Mouse (Mus musculus): Measurements from ENCODE around the gene Amph. TPM values are rescaled to one million over a fixed set of nuclear protein-coding genes. Genes with fewer than 3 reads are reported as not detected.

The Amph gene
- total and polyA plus RNA-seq, 3 experiments, result not detected

GRCm38 (mm10) chr13:19025091-19025688 is 77.2 kb downstream of the Amph start:
- dilution Hi-C loops (cut with MboI; ENCODE audit: extremely low pct_ligation_motif_present, extremely low pct_unique_long_range_greater_than_20kb, low sequenced_read_pairs), result no loop called here
- no peak overlapping the region for H3K9ac ChIP-seq (ENCODE audit: insufficient read depth, low read depth)
- no peaks in the 10 kb centered on the region for H3K79me2 ChIP-seq (replicated peaks; ENCODE audit: control insufficient read depth, extremely low read depth, insufficient read depth, poor library complexity, severe bottlenecking)
- TF ChIP-seq BHLHE40 (IDR thresholded peaks at IDR 0.05; ENCODE audit: low read depth, low read length), result no peak
- TF ChIP-seq MAX (IDR thresholded peaks at IDR 0.05; ENCODE audit: low read length), result no peak
- no peak for TF ChIP-seq ZNF384 (IDR thresholded peaks at IDR 0.05; ENCODE audit: low read depth, low read length)
- no peak for TF ChIP-seq USF2 (conservative IDR thresholded peaks at IDR 0.05; ENCODE audit: low read depth, low read length)
- TF ChIP-seq MEF2A (IDR thresholded peaks at IDR 0.05; ENCODE audit: borderline replicate concordance, low read depth, low read length), result no peak
- TF ChIP-seq POLR2A (IDR thresholded peaks at IDR 0.05; ENCODE audit: low read depth, low read length), result no peak
- TF ChIP-seq CHD2 (IDR thresholded peaks at IDR 0.05; ENCODE audit: low read length), result no peak
- no peak for TF ChIP-seq IRF4 (IDR thresholded peaks at IDR 0.05; ENCODE audit: low read depth, low read length)
- no peak for TF ChIP-seq JUND (conservative IDR thresholded peaks at IDR 0.05; ENCODE audit: low read depth, low read length)
- TF ChIP-seq TCF12 (IDR thresholded peaks at IDR 0.05; ENCODE audit: low read depth, low read length), result no peak
- no peak for TF ChIP-seq MAZ (IDR thresholded peaks at IDR 0.05; ENCODE audit: low read depth, low read length)
- no peak for TF ChIP-seq POLR2AphosphoS2 (IDR thresholded peaks at IDR 0.05; ENCODE audit: low read depth, low read length)
- no peaks in the 10 kb centered on the region for H3K4me1 ChIP-seq (ENCODE audit: control insufficient read depth in 1 of 2, insufficient read depth in 2 of 2)
- no peak overlapping the region for H3K27ac ChIP-seq (ENCODE audit: insufficient read depth, low read depth)
- H3K4me3 ChIP-seq (replicated peaks in 1 of 3; ENCODE audit: low read depth in 2 of 3, low read length in 2 of 3, poor library complexity in 1 of 3), result no peak overlapping the region
- no peaks in the 10 kb centered on the region for H3K9me3 ChIP-seq (replicated peaks; ENCODE audit: low read length)
- no peak for DNase-seq (ENCODE audit: extremely low read depth)
- no peaks in the 10 kb centered on the region for H3K36me3 ChIP-seq (replicated peaks in 1 of 2; ENCODE audit: control insufficient read depth in 1 of 2, insufficient read depth in 1 of 2, low read length in 1 of 2)
- H3K27me3 ChIP-seq (replicated peaks), result no peaks in the 10 kb centered on the region
- in situ Hi-C loops (cut with MboI; ENCODE audit: low pct_ligation_motif_present, low pct_unique_long_range_greater_than_20kb, low sequenced_read_pairs), result no loop called here
- no peak overlapping the region for H3K4me2 ChIP-seq (ENCODE audit: insufficient read depth, low read depth, poor library complexity, severe bottlenecking)

GRCm38 (mm10) chr13:19025906-19026305 is 77.9 kb downstream of the Amph start:
- H3K4me2 ChIP-seq (ENCODE audit: insufficient read depth, low read depth, poor library complexity, severe bottlenecking), result no peak overlapping the region
- no peaks in the 10 kb centered on the region for H3K4me1 ChIP-seq (ENCODE audit: control insufficient read depth in 1 of 2, insufficient read depth in 2 of 2)
- H3K79me2 ChIP-seq (replicated peaks; ENCODE audit: control insufficient read depth, extremely low read depth, insufficient read depth, poor library complexity, severe bottlenecking), result no peaks in the 10 kb centered on the region
- TF ChIP-seq RAD21 (IDR thresholded peaks at IDR 0.05; ENCODE audit: low read depth, low read length) (no peak), ZMIZ1 (IDR thresholded peaks at IDR 0.05; ENCODE audit: low read depth, low read length) (no peak), PAX5 (IDR thresholded peaks at IDR 0.05; ENCODE audit: low read length) (no peak), ZNF384 (IDR thresholded peaks at IDR 0.05; ENCODE audit: low read depth, low read length) (no peak), CTCF (conservative IDR thresholded peaks at IDR 0.05 in 1 of 2, IDR thresholded peaks at IDR 0.05 in 1 of 2; ENCODE audit: low read depth in 2 of 2, low read length in 2 of 2) (no peak), NELFE (IDR thresholded peaks at IDR 0.05; ENCODE audit: low read depth, low read length) (no peak), ETS1 (conservative IDR thresholded peaks at IDR 0.05; ENCODE audit: low read depth, low read length) (no peak), HCFC1 (IDR thresholded peaks at IDR 0.05; ENCODE audit: low read depth, low read length) (no peak), NRF1 (IDR thresholded peaks at IDR 0.05; ENCODE audit: low read depth, low read length) (no peak), EP300 (IDR thresholded peaks at IDR 0.05; ENCODE audit: low read length) (no peak), GABPA (IDR thresholded peaks at IDR 0.05; ENCODE audit: insufficient replicate concordance, low read depth, low read length) (no peak), SMC3 (IDR thresholded peaks at IDR 0.05; ENCODE audit: low read depth, low read length) (no peak), MAFK (IDR thresholded peaks at IDR 0.05; ENCODE audit: insufficient replicate concordance, low read length) (no peak), POLR2AphosphoS2 (IDR thresholded peaks at IDR 0.05; ENCODE audit: low read depth, low read length) (no peak), RCOR1 (conservative IDR thresholded peaks at IDR 0.05; ENCODE audit: low read depth, low read length) (no peak), JUN (IDR thresholded peaks at IDR 0.05; ENCODE audit: insufficient read depth, low read depth, low read length) (no peak), CHD1 (IDR thresholded peaks at IDR 0.05; ENCODE audit: low read depth, low read length) (no peak), KAT2A (IDR thresholded peaks at IDR 0.05; ENCODE audit: insufficient replicate concordance, low read length) (no peak), POLR2A (IDR thresholded peaks at IDR 0.05; ENCODE audit: low read depth, low read length) (no peak), UBTF (IDR thresholded peaks at IDR 0.05; ENCODE audit: low read depth, low read length) (no peak)
- H3K9me3 ChIP-seq (replicated peaks; ENCODE audit: low read length), result no peaks in the 10 kb centered on the region
- no peaks in the 10 kb centered on the region for H3K36me3 ChIP-seq (replicated peaks in 1 of 2; ENCODE audit: control insufficient read depth in 1 of 2, insufficient read depth in 1 of 2, low read length in 1 of 2)
- H3K27me3 ChIP-seq (replicated peaks), result no peaks in the 10 kb centered on the region
- DNase-seq (ENCODE audit: extremely low read depth), result no peak
- in situ Hi-C loops (cut with MboI; ENCODE audit: low pct_ligation_motif_present, low pct_unique_long_range_greater_than_20kb, low sequenced_read_pairs) (no loop called here), dilution Hi-C loops (cut with MboI; ENCODE audit: extremely low pct_ligation_motif_present, extremely low pct_unique_long_range_greater_than_20kb, low sequenced_read_pairs) (no loop called here)
- no peak overlapping the region for H3K4me3 ChIP-seq (replicated peaks in 1 of 3; ENCODE audit: low read depth in 2 of 3, low read length in 2 of 3, poor library complexity in 1 of 3)
- no peak overlapping the region for H3K27ac ChIP-seq (ENCODE audit: insufficient read depth, low read depth)
- H3K9ac ChIP-seq (ENCODE audit: insufficient read depth, low read depth), result no peak overlapping the region
